16 mouse cellular contexts compared by ENCODE assay signal in the genomic region with DNA sequence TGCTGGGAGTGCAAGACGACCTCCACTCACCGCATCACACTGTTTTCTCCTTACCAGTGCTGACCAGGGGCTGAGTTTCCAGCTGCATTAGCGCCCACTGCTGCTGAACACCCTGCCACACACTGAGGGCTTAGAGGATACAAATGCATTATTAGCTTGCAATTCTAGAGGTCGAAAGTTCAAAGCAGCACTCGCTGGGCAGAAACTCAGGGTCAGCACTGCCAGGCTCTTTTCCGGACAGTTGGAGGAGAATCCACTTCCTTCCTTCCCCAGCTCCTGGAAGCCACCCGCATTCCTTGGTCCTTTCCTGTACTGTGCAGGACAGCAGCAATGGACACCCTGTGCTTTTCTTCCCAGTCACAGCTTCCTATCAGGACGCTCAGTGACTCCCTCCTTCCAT. TPM values are rescaled to one million over a fixed set of nuclear protein-coding genes. Genes with fewer than 3 reads are reported as not detected.
DNase-seq lines count a peak whose midpoint lies in the region; ATAC-seq and TF ChIP-seq lines count a peak whose summit lies in the region.
"Had no signal": no experiment of that assay in that cellular context is flagged by ENCODE, and none has a peak within 500 bp of the region (broad histone marks: within the 10 kb centered on the region; RNA-seq: fewer than 3 reads in every experiment).

No protein-coding gene starts in this region.

- TF ChIP-seq CTCF in intestine, postnatal 0 days (IDR thresholded peaks at IDR 0.05; ENCODE audit: low read depth), result peak; percentile 48
- peak; percentile 47 for TF ChIP-seq CTCF in kidney, postnatal 0 days (IDR thresholded peaks at IDR 0.05; ENCODE audit: low read depth)
- TF ChIP-seq CTCF in lung, postnatal 0 days (IDR thresholded peaks at IDR 0.05), result peak; percentile 45

- peak; percentile 29 for DNase-seq in embryo, embryonic 11 days
- peak; percentile 30 for DNase-seq in kidney, postnatal 0 days (ENCODE audit: low spot score)
- no peak for DNase-seq in lung, postnatal 0 days (ENCODE audit: low spot score)
- DNase-seq in urinary bladder, postnatal 4 days (ENCODE audit: low spot score in 2 of 2), result no peak
- DNase-seq in layer of hippocampus, postnatal 36 days, result no peak
- no peak for DNase-seq in right cerebral cortex, adult 18-20 months
- DNase-seq: heart, postnatal 36 days; left cerebral cortex, postnatal 4 days; right cerebral cortex, postnatal 25 days had no signal

- H3K27ac ChIP-seq in intestine, postnatal 0 days (ENCODE audit: low read depth, low read length), result no peak overlapping the region
- no peak overlapping the region for H3K27ac ChIP-seq in intestine, embryonic 15.5 days
- peak overlapping the region; percentile 34; the same call in 1 of the 2 replicates for H3K27ac ChIP-seq in kidney, postnatal 0 days
- 0 out of 2 replicates have a peak overlapping the region, but pooled peaks have one; percentile 26 for H3K27ac ChIP-seq in lung, postnatal 0 days (ENCODE audit: low read length)
- H3K27ac ChIP-seq: forebrain, embryonic 10.5 days; midbrain, embryonic 12.5 days; neural tube, embryonic 13.5 days; stomach, embryonic 15.5 days had no signal

- no peak for ATAC-seq in intestine, postnatal 0 days
- ATAC-seq in intestine, embryonic 15.5 days, result no peak
- ATAC-seq in kidney, postnatal 0 days (replicated peaks; ENCODE audit: low FRiP score, low read depth), result no peak; the same call in 1 of the 2 replicates
- ATAC-seq in lung, postnatal 0 days, result peak; percentile 59

- H3K36me3 ChIP-seq in intestine, postnatal 0 days (ENCODE audit: control insufficient read depth, insufficient read depth), result no peaks in the 10 kb centered on the region
- H3K36me3 ChIP-seq in intestine, embryonic 15.5 days, result no peaks in the 10 kb centered on the region
- no peaks in the 10 kb centered on the region for H3K36me3 ChIP-seq in kidney, postnatal 0 days (ENCODE audit: insufficient read depth, low read length)
- H3K36me3 ChIP-seq in lung, postnatal 0 days (ENCODE audit: insufficient read depth, low read length), result no peaks in the 10 kb centered on the region
- H3K36me3 ChIP-seq: neural tube, embryonic 13.5 days; stomach, embryonic 15.5 days had no signal

- no peak overlapping the region for H3K9ac ChIP-seq in intestine, postnatal 0 days (ENCODE audit: low read depth, low read length)
- no peak overlapping the region for H3K9ac ChIP-seq in intestine, embryonic 15.5 days
- H3K9ac ChIP-seq in kidney, postnatal 0 days (ENCODE audit: low read depth, low read length), result no peak overlapping the region
- H3K9ac ChIP-seq in lung, postnatal 0 days (replicated peaks; ENCODE audit: low read depth), result no peak overlapping the region
- H3K9ac ChIP-seq: midbrain, embryonic 12.5 days; neural tube, embryonic 13.5 days; stomach, embryonic 15.5 days had no signal

- 55% methylated on average over 8 of the region's 8 CpGs for WGBS in intestine, postnatal 0 days
- 51% methylated on average over 8 of the region's 8 CpGs for WGBS in intestine, embryonic 15.5 days
- 52% methylated on average over 8 of the region's 8 CpGs for WGBS in kidney, postnatal 0 days
- WGBS in lung, postnatal 0 days, result 55% methylated on average over 8 of the region's 8 CpGs

- H3K4me1 ChIP-seq in intestine, postnatal 0 days (replicated peaks; ENCODE audit: control insufficient read depth, insufficient read depth, low read length), result 0 out of 2 replicates have a peak, but pooled peaks cover 3% of the 10 kb centered on the region
- H3K4me1 ChIP-seq in intestine, embryonic 15.5 days (replicated peaks), result peaks cover 30% of the 10 kb centered on the region
- no peaks in the 10 kb centered on the region for H3K4me1 ChIP-seq in kidney, postnatal 0 days (replicated peaks; ENCODE audit: insufficient read depth, low read length)
- H3K4me1 ChIP-seq in lung, postnatal 0 days (ENCODE audit: insufficient read depth, low read depth, low read length), result peaks cover 20% of the 10 kb centered on the region; the same call in 1 of the 2 replicates

- TF ChIP-seq EP300 in lung, postnatal 0 days (IDR thresholded peaks at IDR 0.05), result peak; percentile 58

- H3K27me3 ChIP-seq in intestine, postnatal 0 days (replicated peaks; ENCODE audit: control insufficient read depth, insufficient read depth, low read length), result no peaks in the 10 kb centered on the region
- H3K27me3 ChIP-seq in intestine, embryonic 15.5 days (replicated peaks), result no peaks in the 10 kb centered on the region
- no peaks in the 10 kb centered on the region for H3K27me3 ChIP-seq in kidney, postnatal 0 days (ENCODE audit: insufficient read depth, low read length)
- no peaks in the 10 kb centered on the region for H3K27me3 ChIP-seq in lung, postnatal 0 days (replicated peaks; ENCODE audit: insufficient read depth, low read length)
- H3K27me3 ChIP-seq: midbrain, embryonic 12.5 days; neural tube, embryonic 13.5 days; stomach, embryonic 15.5 days had no signal

- no peaks in the 10 kb centered on the region for H3K9me3 ChIP-seq in intestine, postnatal 0 days (ENCODE audit: control insufficient read depth)
- no peaks in the 10 kb centered on the region for H3K9me3 ChIP-seq in intestine, embryonic 15.5 days
- H3K9me3 ChIP-seq in kidney, postnatal 0 days (replicated peaks; ENCODE audit: low read length), result no peaks in the 10 kb centered on the region
- H3K9me3 ChIP-seq in lung, postnatal 0 days (ENCODE audit: low read length), result no peaks in the 10 kb centered on the region
- H3K9me3 ChIP-seq: forebrain, embryonic 10.5 days; G1E; midbrain, embryonic 12.5 days; neural tube, embryonic 13.5 days; stomach, embryonic 15.5 days had no signal

- H3K4me3 ChIP-seq in intestine, postnatal 0 days (ENCODE audit: low read depth, low read length), result no peak overlapping the region
- H3K4me3 ChIP-seq in intestine, embryonic 15.5 days (replicated peaks), result no peak overlapping the region
- H3K4me3 ChIP-seq in kidney, postnatal 0 days (replicated peaks; ENCODE audit: low read depth, low read length), result no peak overlapping the region
- H3K4me3 ChIP-seq in lung, postnatal 0 days (ENCODE audit: low read depth, low read length), result no peak overlapping the region
- H3K4me3 ChIP-seq: forebrain, embryonic 10.5 days; midbrain, embryonic 12.5 days; neural tube, embryonic 13.5 days; stomach, embryonic 15.5 days had no signal

- no peak overlapping the region for H3K4me2 ChIP-seq in intestine, postnatal 0 days (replicated peaks; ENCODE audit: low read depth)
- no peak overlapping the region for H3K4me2 ChIP-seq in intestine, embryonic 15.5 days (replicated peaks)
- H3K4me2 ChIP-seq in kidney, postnatal 0 days (ENCODE audit: low read length), result no peak overlapping the region
- H3K4me2 ChIP-seq in lung, postnatal 0 days (replicated peaks; ENCODE audit: low read depth, low read length), result no peak overlapping the region
- H3K4me2 ChIP-seq: midbrain, embryonic 12.5 days; neural tube, embryonic 13.5 days; stomach, embryonic 15.5 days had no signal

RNA-seq across cellular contexts. Expression of a gene that starts 31.2 kb away (rescaled TPM):
- polyA plus RNA-seq in intestine, postnatal 0 days (2015; fragmentation: Nextera tagmentation; extraction: Ambion mirVana), result 36.2 and 41.5 TPM in 2 replicates
- 42.9 and 46.5 TPM in 2 replicates for polyA plus RNA-seq in intestine, embryonic 15.5 days (2015; fragmentation: Nextera tagmentation; extraction: Ambion mirVana)
- 57.0 and 58.2 TPM in 2 replicates for polyA plus RNA-seq in kidney, postnatal 0 days (2015; fragmentation: Nextera tagmentation; extraction: Ambion mirVana)
- 24.4 and 26.0 TPM in 2 replicates for polyA plus RNA-seq in lung, postnatal 0 days (2015; fragmentation: Nextera tagmentation; extraction: Ambion mirVana)
- total RNA-seq in layer of hippocampus, postnatal 36 days (2021), result 10 to 100 TPM; 86.7 to 91.0 TPM

RNA-seq across cellular contexts. Expression of a gene that starts 31.4 kb away (rescaled TPM):
- polyA plus RNA-seq in intestine, postnatal 0 days (2015; fragmentation: Nextera tagmentation; extraction: Ambion mirVana), result 17.2 and 18.0 TPM in 2 replicates
- polyA plus RNA-seq in intestine, embryonic 15.5 days (2015; fragmentation: Nextera tagmentation; extraction: Ambion mirVana), result 20.4 and 20.8 TPM in 2 replicates
- polyA plus RNA-seq in kidney, postnatal 0 days (2015; fragmentation: Nextera tagmentation; extraction: Ambion mirVana), result 17.6 TPM in 2 replicates
- polyA plus RNA-seq in lung, postnatal 0 days (2015; fragmentation: Nextera tagmentation; extraction: Ambion mirVana), result 13.4 and 14.5 TPM in 2 replicates
- total RNA-seq in layer of hippocampus, postnatal 36 days (2021), result 10 to 100 TPM; 27.5 to 34.3 TPM

Comparison
In these comparisons a context has a peak if more than half of its experiments do, and no peak if none do; other contexts are left out.
1. H3K27ac ChIP-seq: peak in kidney, postnatal 0 days (single experiment) and lung, postnatal 0 days (single experiment); none in intestine, postnatal 0 days (single experiment) and intestine, embryonic 15.5 days (single experiment).
2. DNase-seq: peak in embryo, embryonic 11 days (single experiment) and kidney, postnatal 0 days (single experiment); none in lung, postnatal 0 days (single experiment), urinary bladder, postnatal 4 days (0 of 2), layer of hippocampus, postnatal 36 days (0 of 2) and right cerebral cortex, adult 18-20 months (single experiment).
3. Peak in every context shown above with its lines, with median percentiles within 50 percentile points of each other: CTCF ChIP-seq.